Mouse (Mus musculus) neural tube, embryonic 12.5 days (tissue): ENCODE data around the gene Xk. TPM values are rescaled to one million over a fixed set of nuclear protein-coding genes. Genes with fewer than 3 reads are reported as not detected.
"Not testable (repeated sequence)": the region's sequence is repeated elsewhere in the genome, so short reads cannot be mapped to it uniquely, and the experiment has no call there.

ENCODE experiments used
- ATAC-seq: fragments of 200-750 bp; cut with Nextera tagmentation; 2 replicates; pipeline ENCODE4 v1.8.0; 2017; ENCODE audit warnings: low read depth, mild to moderate bottlenecking, moderate TSS enrichment, moderate library complexity; ENCODE audit not compliant: low FRiP score
- H3K27ac ChIP-seq: fragments of 300-500 bp; sonication (generic); 2 replicates; pipeline ENCODE4 v1.5.1; 2016
- H3K27me3 ChIP-seq: fragments of 300-500 bp; sonication (generic); replicated peaks from 2 replicates; pipeline ENCODE4 v1.6.1; 2016; ENCODE audit warnings: mild to moderate bottlenecking
- H3K36me3 ChIP-seq: fragments of 300-500 bp; sonication (generic); 2 replicates; pipeline ENCODE4 v1.6.1; 2016; ENCODE audit warnings: mild to moderate bottlenecking
- H3K4me1 ChIP-seq: fragments of 300-500 bp; sonication (generic); 2 replicates; pipeline ENCODE4 v1.6.1; 2016
- H3K4me2 ChIP-seq: fragments of 300-500 bp; sonication (generic); replicated peaks from 2 replicates; pipeline ENCODE4 v1.6.1; 2016; ENCODE audit warnings: mild to moderate bottlenecking
- H3K4me3 ChIP-seq: fragments of 300-500 bp; sonication (generic); 2 replicates; pipeline ENCODE4 v1.5.1; 2016
- H3K9ac ChIP-seq: fragments of 300-500 bp; sonication (generic); 2 replicates; pipeline ENCODE4 v1.6.1; 2016; ENCODE audit warnings: mild to moderate bottlenecking
- H3K9me3 ChIP-seq: fragments of 300-500 bp; sonication (generic); 2 replicates; pipeline ENCODE4 v1.6.1; 2016; ENCODE audit warnings: mild to moderate bottlenecking
- WGBS: fragments of 180-500 bp; shearing (Covaris S2); methylation state at CpG from one replicate; pipeline ENCODE4 v1.1.7; 2016; 5-methylcytosine and 5-hydroxymethylcytosine counted together
- polyA plus RNA-seq: library from polyadenylated mRNA; unstranded; fragments of >200 nt; fragmentation: Nextera tagmentation; extraction: Ambion mirVana; gene quantifications from 2 replicates; pipeline ENCODE4 v1.2.1, GENCODE M21; 2016

Xk gene
- polyA plus RNA-seq, 1 experiment from 2014 or later, result 3.2 TPM

- Histone ChIP-seq H3K4me2 (peak overlapping the region; percentile 58), H3K27me3 (no peaks in the 10 kb centered on the region), H3K4me3 (peak overlapping the region; percentile 56), H3K27ac (no peak overlapping the region), H3K9ac (peak overlapping the region; percentile 49; the same call in 1 of the 2 replicates), H3K9me3 (no peaks in the 10 kb centered on the region), H3K36me3 (no peaks in the 10 kb centered on the region), H3K4me1 (no peaks in the 10 kb centered on the region)
- peak; percentile 31; the same call in 1 of the 2 replicates for ATAC-seq
- WGBS, result 25% methylated on average over 8 of the region's 8 CpGs
Measured at GRCm38 (mm10) chrX:9271947-9272459, 553 bp upstream of the Xk start.

DNA sequence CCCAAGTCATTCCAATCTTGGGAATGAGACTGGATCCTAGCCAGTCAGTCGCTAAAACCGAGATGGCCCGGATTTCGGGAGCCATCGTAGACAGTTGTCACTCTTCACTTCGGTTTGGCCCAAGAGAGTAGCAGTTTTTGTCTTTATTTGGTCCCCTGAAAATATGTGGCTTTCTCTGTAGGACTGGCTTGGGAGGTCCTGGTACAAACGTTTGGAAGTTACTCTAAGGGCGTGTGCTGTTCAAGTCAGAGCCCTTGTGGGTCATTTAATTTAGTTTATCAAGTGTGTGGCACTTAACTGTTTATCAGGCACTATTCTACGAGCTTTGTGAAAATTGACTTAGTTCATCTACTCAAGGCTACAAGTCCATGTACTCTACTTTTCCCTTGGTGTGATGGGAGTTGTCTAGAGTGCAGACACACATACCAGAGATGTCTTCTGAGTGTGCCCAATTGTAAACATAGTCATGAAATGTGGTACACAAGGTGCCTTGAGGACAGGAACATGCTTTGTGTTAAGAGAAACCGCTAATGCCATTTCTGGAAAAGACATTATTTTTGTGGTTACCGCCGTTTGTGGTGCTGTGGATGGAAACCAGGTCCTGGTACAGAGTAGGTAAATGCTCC, 934 bp downstream of the Xk start:
- Histone ChIP-seq H3K36me3 (no peaks in the 10 kb centered on the region), H3K27ac (no peak overlapping the region), H3K9ac (no peak overlapping the region), H3K4me2 (peak overlapping the region; percentile 58), H3K4me1 (no peaks in the 10 kb centered on the region), H3K4me3 (peak overlapping the region; percentile 56), H3K27me3 (no peaks in the 10 kb centered on the region), H3K9me3 (no peaks in the 10 kb centered on the region)
- no peak for ATAC-seq
- 64% methylated on average over 12 of the region's 12 CpGs for WGBS

DNA sequence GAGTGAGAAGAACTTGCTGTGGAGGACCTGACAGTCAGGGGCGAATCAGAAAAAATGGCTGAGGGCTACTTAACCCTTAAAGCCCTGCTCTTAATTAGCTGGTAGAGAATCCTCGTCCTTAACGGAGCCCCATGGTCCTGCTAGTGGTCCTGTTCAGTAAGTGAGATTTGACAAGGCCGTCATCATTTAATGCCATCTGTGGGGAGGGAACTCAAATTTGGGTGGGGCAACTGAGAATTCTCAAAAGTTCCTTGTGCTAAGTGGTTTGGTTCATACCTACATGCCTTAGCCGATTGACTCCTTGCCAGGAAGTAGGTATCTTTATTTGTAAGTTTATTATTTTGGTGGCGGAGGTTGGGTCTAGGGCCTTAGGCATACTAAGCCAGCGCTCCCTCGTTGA, 1.8 kb downstream of the Xk start:
- Histone ChIP-seq H3K9me3 (no peaks in the 10 kb centered on the region), H3K4me1 (no peaks in the 10 kb centered on the region), H3K9ac (no peak overlapping the region), H3K27ac (no peak overlapping the region), H3K36me3 (no peaks in the 10 kb centered on the region), H3K4me3 (no peak overlapping the region), H3K27me3 (no peaks in the 10 kb centered on the region), H3K4me2 (no peak overlapping the region)
- 86% methylated on average over 8 of the region's 8 CpGs for WGBS
- ATAC-seq, result no peak

DNA sequence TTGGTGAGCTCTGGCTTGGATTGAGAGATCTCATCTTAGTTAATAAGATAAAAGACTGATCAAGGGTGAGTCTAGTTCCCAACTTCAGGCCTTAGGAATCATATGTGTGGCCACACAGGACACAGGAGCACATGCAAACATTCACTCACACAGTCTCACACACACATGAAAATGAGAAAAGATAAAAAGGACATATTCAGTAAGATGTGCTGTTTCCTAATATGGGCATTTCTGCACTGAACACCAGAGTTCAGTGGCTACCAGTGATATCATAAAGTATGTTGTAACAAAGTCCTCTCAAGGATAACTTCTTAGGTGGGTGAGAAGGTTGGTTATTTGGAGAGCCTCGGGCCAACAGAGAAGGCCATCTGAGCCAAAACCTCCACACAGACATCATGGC, 10.9 kb downstream of the Xk start, which contains the start of gene H2al1m:
TSS of gene H2al1m (plus strand) at position 301 of the 400 bp plus-strand sequence.
- not testable (repeated sequence) for H3K27me3 ChIP-seq, H3K4me1 ChIP-seq, ATAC-seq, H3K4me2 ChIP-seq, H3K9ac ChIP-seq, H3K9me3 ChIP-seq, H3K27ac ChIP-seq, H3K4me3 ChIP-seq, H3K36me3 ChIP-seq
- WGBS, result no CpG with 5 or more reads among the region's 1 CpGs

DNA sequence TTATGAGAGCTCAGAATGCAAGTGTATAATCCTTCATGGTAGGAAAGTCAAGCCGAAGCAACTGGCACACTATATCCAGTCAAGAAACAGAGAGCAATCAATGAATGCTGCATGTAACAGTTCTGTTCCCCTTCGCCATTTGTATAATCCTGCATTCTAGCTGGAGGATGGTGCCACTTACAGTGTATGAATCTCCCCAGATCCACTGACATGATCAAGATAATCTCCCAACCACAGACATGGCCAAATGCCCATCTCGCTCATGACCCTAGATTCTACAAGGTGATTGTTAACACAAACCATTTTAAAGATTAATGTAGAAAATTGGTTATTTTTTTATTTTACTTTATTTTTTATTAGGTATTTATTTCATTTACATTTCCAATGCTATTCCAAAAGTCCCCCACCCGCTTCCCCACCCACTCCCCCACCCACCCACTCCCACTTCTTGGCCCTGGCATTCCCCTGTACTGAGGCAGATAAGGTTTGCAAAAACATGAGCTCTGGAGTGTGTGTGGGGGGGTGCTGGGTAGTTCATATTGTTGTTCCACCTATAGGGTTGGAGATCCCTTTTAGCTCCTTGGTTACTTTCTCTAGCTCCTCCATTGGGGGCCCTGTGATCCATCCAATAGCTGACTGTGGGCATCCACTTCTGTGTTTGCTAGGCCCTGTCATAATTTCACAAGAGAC, 20.7 kb downstream of the Xk start:
- H3K27ac ChIP-seq, H3K4me2 ChIP-seq, H3K9ac ChIP-seq, H3K9me3 ChIP-seq, H3K4me3 ChIP-seq, ATAC-seq, H3K36me3 ChIP-seq, H3K27me3 ChIP-seq, H3K4me1 ChIP-seq: not testable (repeated sequence)
- WGBS, result 90% methylated on average over 4 of the region's 4 CpGs

DNA sequence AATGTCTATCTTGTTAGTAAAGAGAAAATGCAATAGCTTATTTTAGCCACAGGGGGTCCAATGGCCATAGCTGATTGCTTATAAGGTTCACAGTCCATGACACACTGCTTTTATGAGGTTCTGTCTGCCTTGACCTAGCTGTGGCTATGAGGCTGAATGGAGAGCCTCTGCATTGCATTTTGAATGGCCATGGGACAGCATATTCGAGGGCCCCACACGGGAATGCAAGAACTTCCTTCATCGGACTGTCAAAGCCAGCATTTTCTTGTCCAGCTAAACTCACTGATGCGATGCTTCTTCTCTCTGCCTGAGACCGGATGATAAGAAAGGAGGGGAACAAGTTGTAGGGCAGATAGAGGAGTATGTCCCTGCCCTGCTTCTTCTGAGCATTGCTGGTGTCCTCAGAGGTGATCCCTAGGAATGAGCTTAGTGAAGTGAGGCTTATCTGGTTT, 25.9 kb downstream of the Xk start:
- Histone ChIP-seq H3K4me2 (no peak overlapping the region), H3K4me3 (no peak overlapping the region), H3K27me3 (no peaks in the 10 kb centered on the region), H3K27ac (no peak overlapping the region), H3K9me3 (no peaks in the 10 kb centered on the region), H3K9ac (no peak overlapping the region), H3K36me3 (no peaks in the 10 kb centered on the region), H3K4me1 (no peaks in the 10 kb centered on the region)
- 80% methylated on average over 5 of the region's 5 CpGs for WGBS
- no peak for ATAC-seq

DNA sequence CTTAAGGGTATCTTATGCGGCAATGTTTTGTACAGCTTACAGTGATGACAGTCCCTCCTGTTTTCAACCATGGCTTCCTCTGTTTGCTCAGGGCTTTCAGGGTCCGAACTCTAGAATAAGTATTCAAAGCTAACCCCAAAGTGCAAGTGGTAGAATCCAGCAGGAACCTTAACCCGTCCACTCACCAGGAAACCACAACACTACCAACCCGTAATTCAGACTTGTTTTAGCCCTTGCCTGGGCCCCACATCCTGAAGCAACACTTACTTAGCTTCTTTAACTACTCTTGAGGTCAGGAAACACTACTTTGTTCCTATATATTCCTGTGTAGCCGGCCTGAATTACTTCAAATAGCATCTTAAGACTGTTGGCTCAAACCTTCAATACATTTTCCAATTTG, 30.2 kb downstream of the Xk start:
- Histone ChIP-seq H3K4me2 (no peak overlapping the region), H3K4me3 (no peak overlapping the region), H3K27me3 (no peaks in the 10 kb centered on the region), H3K9me3 (no peaks in the 10 kb centered on the region), H3K9ac (no peak overlapping the region), H3K27ac (no peak overlapping the region), H3K36me3 (no peaks in the 10 kb centered on the region), H3K4me1 (no peaks in the 10 kb centered on the region)
- no peak for ATAC-seq
- 86% methylated on average over 5 of the region's 5 CpGs for WGBS

DNA sequence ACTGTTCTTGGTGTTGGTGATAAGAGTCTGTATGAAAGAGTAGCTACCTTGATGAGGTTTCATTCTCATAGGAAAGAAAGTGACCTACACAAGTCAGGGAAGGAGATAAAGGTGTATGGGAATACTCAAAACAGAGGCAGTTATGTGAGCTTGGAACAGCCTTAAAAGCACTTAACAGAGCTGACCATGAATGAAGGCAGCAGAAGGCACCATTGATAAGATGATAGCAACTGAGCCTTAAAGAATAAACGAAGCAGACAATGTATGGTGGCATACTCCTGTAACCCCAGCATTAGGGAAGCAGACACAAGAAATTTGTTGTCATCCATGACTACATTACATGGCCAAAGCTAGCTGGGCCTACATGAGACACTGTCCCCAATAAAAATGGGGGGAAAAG, 30.9 kb downstream of the Xk start:
- H3K9ac ChIP-seq, result no peak overlapping the region
- no peaks in the 10 kb centered on the region for H3K9me3 ChIP-seq
- no peak overlapping the region for H3K4me3 ChIP-seq
- no peaks in the 10 kb centered on the region for H3K36me3 ChIP-seq
- no peak for ATAC-seq
- no peak overlapping the region for H3K4me2 ChIP-seq
- 80% methylated on average over 1 of the region's 1 CpGs for WGBS
- H3K4me1 ChIP-seq, result no peaks in the 10 kb centered on the region
- H3K27ac ChIP-seq, result no peak overlapping the region
- no peaks in the 10 kb centered on the region for H3K27me3 ChIP-seq

DNA sequence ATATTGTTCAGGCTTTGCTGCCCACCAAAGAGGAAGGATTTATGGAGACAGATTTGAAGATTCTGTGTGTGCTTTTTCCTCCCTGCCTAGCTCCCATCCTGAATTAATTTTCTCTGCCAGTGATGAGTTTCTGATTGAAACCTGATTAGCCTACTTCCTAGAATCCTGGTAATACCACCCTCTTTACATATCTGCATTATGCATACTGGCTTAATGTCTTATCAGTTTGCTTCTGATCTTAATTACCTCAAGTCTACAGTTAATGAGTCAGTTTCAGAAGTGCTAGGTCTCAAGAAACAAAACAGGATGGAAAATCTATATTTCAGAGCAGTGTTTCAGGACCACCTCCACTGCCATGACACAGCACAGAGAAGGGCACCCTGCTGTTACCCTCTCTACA, 43.9 kb downstream of the Xk start:
- not testable (repeated sequence) for H3K9me3 ChIP-seq, H3K36me3 ChIP-seq, H3K27me3 ChIP-seq, H3K27ac ChIP-seq, H3K4me1 ChIP-seq, H3K4me2 ChIP-seq, H3K9ac ChIP-seq, H3K4me3 ChIP-seq, ATAC-seq

- not testable (repeated sequence) for H3K9ac ChIP-seq, H3K4me1 ChIP-seq, H3K4me2 ChIP-seq, ATAC-seq, H3K27me3 ChIP-seq, H3K36me3 ChIP-seq, H3K4me3 ChIP-seq, H3K27ac ChIP-seq, H3K9me3 ChIP-seq
- 92% methylated on average over 22 of the region's 26 CpGs for WGBS
Measured at GRCm38 (mm10) chrX:9327954-9328353, 55.4 kb downstream of the Xk start.

DNA sequence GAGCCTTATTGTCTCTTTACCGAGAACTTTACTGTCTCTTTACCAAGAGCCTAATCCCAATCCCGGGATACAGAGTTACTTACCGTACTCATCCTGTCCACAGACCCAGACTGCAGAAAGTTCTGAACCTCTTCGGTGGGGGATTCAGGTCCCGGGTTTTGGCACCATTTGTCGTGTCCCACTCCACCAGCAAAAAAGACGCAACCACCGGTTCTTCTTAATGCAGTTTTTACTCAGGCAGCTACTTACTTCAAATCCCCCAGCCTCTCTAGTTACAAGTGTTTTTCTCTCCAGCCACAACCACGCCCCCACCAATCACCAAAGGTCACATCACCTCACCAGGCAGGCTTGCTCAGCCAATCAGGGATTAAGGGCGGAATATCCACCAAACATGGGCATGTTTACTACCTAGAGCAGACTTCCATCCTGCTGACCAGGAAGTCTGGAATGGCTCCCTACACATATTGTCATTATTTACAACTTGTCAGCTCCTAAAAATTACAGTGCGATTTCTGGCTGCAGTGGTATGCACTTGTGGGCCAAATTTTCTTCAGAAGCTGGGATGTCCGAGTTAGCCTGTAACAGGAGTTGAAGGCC, 59.9 kb downstream of the Xk start:
- H3K4me1 ChIP-seq, H3K27me3 ChIP-seq, ATAC-seq, H3K4me2 ChIP-seq, H3K36me3 ChIP-seq, H3K27ac ChIP-seq, H3K9ac ChIP-seq, H3K4me3 ChIP-seq, H3K9me3 ChIP-seq: not testable (repeated sequence)
- 88% methylated on average over 12 of the region's 12 CpGs for WGBS

- 46% methylated on average over 2 of the region's 2 CpGs for WGBS
- not testable (repeated sequence) for H3K4me3 ChIP-seq, H3K27ac ChIP-seq, H3K9ac ChIP-seq, H3K9me3 ChIP-seq, H3K27me3 ChIP-seq, ATAC-seq, H3K4me2 ChIP-seq, H3K4me1 ChIP-seq, H3K36me3 ChIP-seq
Measured at GRCm38 (mm10) chrX:9333035-9333434, 60.5 kb downstream of the Xk start.
